Mouse (Mus musculus): Measurements from ENCODE around the gene Cacna1e. TPM values are rescaled to one million over a fixed set of nuclear protein-coding genes. Genes with fewer than 3 reads are reported as not detected.

Cacna1e gene
- polyA plus RNA-seq, 2 experiments = 0.02 to 0.03 TPM

- Histone ChIP-seq H3K36me3 (replicated peaks; ENCODE audit: control insufficient read depth, insufficient read depth, low read depth) (no peaks in the 10 kb centered on the region), H3K4me3 (ENCODE audit: insufficient read depth in 1 of 2, low read depth in 2 of 2, low read length in 2 of 2) (no peak overlapping the region), H3K4me1 (replicated peaks; ENCODE audit: control insufficient read depth in 2 of 2, insufficient read depth in 2 of 2, low read length in 1 of 2) (no peaks in the 10 kb centered on the region), H3K27me3 (ENCODE audit: control insufficient read depth, insufficient read depth, low read length) (no peaks in the 10 kb centered on the region), H3K27ac (no peak overlapping the region), H3K9me3 (ENCODE audit: control insufficient read depth, low read length) (no peaks in the 10 kb centered on the region), H3K4me2 (ENCODE audit: low read depth) (no peak overlapping the region), H3K9ac (replicated peaks) (no peak overlapping the region)
- no peak for TF ChIP-seq EP300 (IDR thresholded peaks at IDR 0.05; ENCODE audit: low read depth)
- TF ChIP-seq CTCF (IDR thresholded peaks at IDR 0.05; ENCODE audit: low read depth) = no peak
- WGBS (ENCODE audit: insufficient replicate concordance) = 50% methylated on average over 4 of the region's 4 CpGs
- DNase-seq (ENCODE audit: low read depth in 3 of 3, low spot score in 3 of 3) = no peak
- ATAC-seq (ENCODE audit: insufficient read depth) = no peak
Observed at GRCm38 (mm10) chr1:154474156-154474555, 410.1 kb downstream of the Cacna1e start.

- ATAC-seq (ENCODE audit: insufficient read depth) (no peak), DNase-seq (ENCODE audit: low read depth in 3 of 3, low spot score in 3 of 3) (no peak)
- Histone ChIP-seq H3K9ac (replicated peaks) (no peak overlapping the region), H3K9me3 (ENCODE audit: control insufficient read depth, low read length) (no peaks in the 10 kb centered on the region), H3K27me3 (ENCODE audit: control insufficient read depth, insufficient read depth, low read length) (no peaks in the 10 kb centered on the region), H3K4me3 (ENCODE audit: insufficient read depth in 1 of 2, low read depth in 2 of 2, low read length in 2 of 2) (no peak overlapping the region), H3K36me3 (replicated peaks; ENCODE audit: control insufficient read depth, insufficient read depth, low read depth) (no peaks in the 10 kb centered on the region), H3K4me1 (replicated peaks; ENCODE audit: control insufficient read depth in 2 of 2, insufficient read depth in 2 of 2, low read length in 1 of 2) (no peaks in the 10 kb centered on the region), H3K4me2 (ENCODE audit: low read depth) (no peak overlapping the region), H3K27ac (no peak overlapping the region)
- 60% methylated on average over 3 of the region's 3 CpGs for WGBS (ENCODE audit: insufficient replicate concordance)
- TF ChIP-seq CTCF (IDR thresholded peaks at IDR 0.05; ENCODE audit: low read depth) = no peak
- TF ChIP-seq EP300 (IDR thresholded peaks at IDR 0.05; ENCODE audit: low read depth) = no peak
Observed at GRCm38 (mm10) chr1:154467265-154467664, 417.0 kb downstream of the Cacna1e start.

- TF ChIP-seq EP300 (IDR thresholded peaks at IDR 0.05; ENCODE audit: low read depth) = no peak
- no peak for TF ChIP-seq CTCF (IDR thresholded peaks at IDR 0.05; ENCODE audit: low read depth)
- H3K4me3 ChIP-seq (ENCODE audit: insufficient read depth in 1 of 2, low read depth in 2 of 2, low read length in 2 of 2) = no peak overlapping the region
- no peaks in the 10 kb centered on the region for H3K27me3 ChIP-seq (ENCODE audit: control insufficient read depth, insufficient read depth, low read length)
- H3K9ac ChIP-seq (replicated peaks) = no peak overlapping the region
- ATAC-seq (ENCODE audit: insufficient read depth) = no peak
- 68% methylated on average over 5 of the region's 5 CpGs for WGBS (ENCODE audit: insufficient replicate concordance)
- H3K4me1 ChIP-seq (replicated peaks; ENCODE audit: control insufficient read depth in 2 of 2, insufficient read depth in 2 of 2, low read length in 1 of 2) = no peaks in the 10 kb centered on the region
- H3K9me3 ChIP-seq (ENCODE audit: control insufficient read depth, low read length) = no peaks in the 10 kb centered on the region
- H3K4me2 ChIP-seq (ENCODE audit: low read depth) = no peak overlapping the region
- H3K27ac ChIP-seq = no peak overlapping the region
- DNase-seq (ENCODE audit: low read depth in 3 of 3, low spot score in 3 of 3) = no peak
- H3K36me3 ChIP-seq (replicated peaks; ENCODE audit: control insufficient read depth, insufficient read depth, low read depth) = no peaks in the 10 kb centered on the region
Observed at GRCm38 (mm10) chr1:154461521-154461920, 422.8 kb downstream of the Cacna1e start.

- Histone ChIP-seq H3K4me1 (replicated peaks; ENCODE audit: control insufficient read depth in 2 of 2, insufficient read depth in 2 of 2, low read length in 1 of 2) (no peaks in the 10 kb centered on the region), H3K9me3 (ENCODE audit: control insufficient read depth, low read length) (no peaks in the 10 kb centered on the region), H3K4me3 (ENCODE audit: insufficient read depth in 1 of 2, low read depth in 2 of 2, low read length in 2 of 2) (no peak overlapping the region), H3K4me2 (ENCODE audit: low read depth) (no peak overlapping the region), H3K27ac (no peak overlapping the region), H3K27me3 (ENCODE audit: control insufficient read depth, insufficient read depth, low read length) (no peaks in the 10 kb centered on the region), H3K36me3 (replicated peaks; ENCODE audit: control insufficient read depth, insufficient read depth, low read depth) (no peaks in the 10 kb centered on the region), H3K9ac (replicated peaks) (no peak overlapping the region)
- WGBS (ENCODE audit: insufficient replicate concordance) = 64% methylated on average over 7 of the region's 7 CpGs
- ATAC-seq (ENCODE audit: insufficient read depth) (no peak), DNase-seq (ENCODE audit: low read depth in 3 of 3, low spot score in 3 of 3) (no peak)
- TF ChIP-seq EP300 (IDR thresholded peaks at IDR 0.05; ENCODE audit: low read depth) (no peak), CTCF (IDR thresholded peaks at IDR 0.05; ENCODE audit: low read depth) (no peak)
Observed at GRCm38 (mm10) chr1:154460067-154460466, 424.2 kb downstream of the Cacna1e start.

- Histone ChIP-seq H3K36me3 (replicated peaks; ENCODE audit: control insufficient read depth, insufficient read depth, low read depth) (no peaks in the 10 kb centered on the region), H3K27ac (no peak overlapping the region), H3K9ac (replicated peaks) (no peak overlapping the region), H3K27me3 (ENCODE audit: control insufficient read depth, insufficient read depth, low read length) (no peaks in the 10 kb centered on the region), H3K4me2 (ENCODE audit: low read depth) (no peak overlapping the region), H3K4me3 (ENCODE audit: insufficient read depth in 1 of 2, low read depth in 2 of 2, low read length in 2 of 2) (no peak overlapping the region), H3K4me1 (replicated peaks; ENCODE audit: control insufficient read depth in 2 of 2, insufficient read depth in 2 of 2, low read length in 1 of 2) (no peaks in the 10 kb centered on the region), H3K9me3 (ENCODE audit: control insufficient read depth, low read length) (no peaks in the 10 kb centered on the region)
- TF ChIP-seq CTCF (IDR thresholded peaks at IDR 0.05; ENCODE audit: low read depth) (no peak), EP300 (IDR thresholded peaks at IDR 0.05; ENCODE audit: low read depth) (no peak)
- ATAC-seq (ENCODE audit: insufficient read depth) (no peak), DNase-seq (ENCODE audit: low read depth in 3 of 3, low spot score in 3 of 3) (no peak)
- 44% methylated on average over 2 of the region's 2 CpGs for WGBS (ENCODE audit: insufficient replicate concordance)
Observed at GRCm38 (mm10) chr1:154458601-154459000, 425.7 kb downstream of the Cacna1e start.

Data from liver, embryonic 14.5 days (tissue).